Mouse (Mus musculus): ENCODE results near the gene Ifitm5.

The Ifitm5 gene

GRCm38 (mm10) chr7:140941222-140942051 lies 8.7 kb downstream of the Ifitm5 start, which contains the start of gene Pgghg:
TSS of gene Pgghg (plus strand) at chr7:140941391.
- peak; percentile 29 for DNase-seq (ENCODE audit: low read depth, low spot score)

GRCm38 (mm10) chr7:140939669-140940171 lies 10.4 kb downstream of the Ifitm5 start:
- no peak for DNase-seq (ENCODE audit: low read depth, low spot score)

- DNase-seq (ENCODE audit: low read depth, low spot score): no peak
These were observed 11.2 kb downstream of the Ifitm5 start for GRCm38 (mm10) chr7:140938896-140939295.

GRCm38 (mm10) chr7:140938436-140938835 lies 11.7 kb downstream of the Ifitm5 start:
- no peak for DNase-seq (ENCODE audit: low read depth, low spot score)

- DNase-seq (ENCODE audit: low read depth, low spot score): no peak
These were observed 22.9 kb downstream of the Ifitm5 start for GRCm38 (mm10) chr7:140927181-140927580.

GRCm38 (mm10) chr7:140923070-140923775 lies 26.9 kb downstream of the Ifitm5 start:
- DNase-seq (ENCODE audit: low read depth, low spot score): no peak

- DNase-seq (ENCODE audit: low read depth, low spot score): no peak
These were observed 27.6 kb downstream of the Ifitm5 start for GRCm38 (mm10) chr7:140922398-140923069.

- no peak for DNase-seq (ENCODE audit: low read depth, low spot score)
These were observed 28.7 kb downstream of the Ifitm5 start for GRCm38 (mm10) chr7:140921225-140921975.

- DNase-seq (ENCODE audit: low read depth, low spot score): no peak
These were observed 29.6 kb downstream of the Ifitm5 start, which contains the start of gene Nlrp6 for GRCm38 (mm10) chr7:140920418-140921029. TSS of gene Nlrp6 (plus strand) at chr7:140920902.

GRCm38 (mm10) chr7:140919911-140920310 lies 30.2 kb downstream of the Ifitm5 start:
- no peak for DNase-seq (ENCODE audit: low read depth, low spot score)

- DNase-seq (ENCODE audit: low read depth, low spot score): no peak
These were observed 35.9 kb downstream of the Ifitm5 start for GRCm38 (mm10) chr7:140914031-140914690.

GRCm38 (mm10) chr7:140912846-140913482 lies 37.1 kb downstream of the Ifitm5 start:
- no peak for DNase-seq (ENCODE audit: low read depth, low spot score)

GRCm38 (mm10) chr7:140912293-140912692 lies 37.8 kb downstream of the Ifitm5 start:
- DNase-seq (ENCODE audit: low read depth, low spot score): peak; percentile 64

- no peak for DNase-seq (ENCODE audit: low read depth, low spot score)
These were observed 41.4 kb downstream of the Ifitm5 start for GRCm38 (mm10) chr7:140908634-140909107.

- DNase-seq (ENCODE audit: low read depth, low spot score): no peak
These were observed 41.9 kb downstream of the Ifitm5 start for GRCm38 (mm10) chr7:140908181-140908580.

- DNase-seq (ENCODE audit: low read depth, low spot score): no peak
These were observed 42.4 kb downstream of the Ifitm5 start for GRCm38 (mm10) chr7:140907697-140908096.

GRCm38 (mm10) chr7:140907131-140907530 lies 43.0 kb downstream of the Ifitm5 start:
- no peak for DNase-seq (ENCODE audit: low read depth, low spot score)

- no peak for DNase-seq (ENCODE audit: low read depth, low spot score)
These were observed 44.4 kb downstream of the Ifitm5 start for GRCm38 (mm10) chr7:140905642-140906081.

GRCm38 (mm10) chr7:140903212-140903611 lies 46.9 kb downstream of the Ifitm5 start:
- DNase-seq (ENCODE audit: low read depth, low spot score): no peak
